Mouse (Mus musculus) lung, embryonic 16.5 days (tissue): ENCODE data around the gene Slc46a1. TPM values are rescaled to one million over a fixed set of nuclear protein-coding genes. Genes with fewer than 3 reads are reported as not detected.

Experiments
- ATAC-seq: fragments of 200-750 bp; cut with Nextera tagmentation; 2 replicates; pipeline ENCODE4 v1.8.0; 2017; ENCODE audit warnings: low read depth, mild to moderate bottlenecking, moderate library complexity
- H3K27ac ChIP-seq: fragments of 300-500 bp; sonication (generic); 2 replicates; pipeline ENCODE4 v1.5.1; 2014; ENCODE audit warnings: mild to moderate bottlenecking, control low read depth, low read length
- H3K27me3 ChIP-seq: fragments of 300-500 bp; sonication (generic); 2 replicates; pipeline ENCODE4 v1.6.1; 2014; ENCODE audit warnings: low read depth, low read length, mixed read lengths; ENCODE audit not compliant: control insufficient read depth, insufficient read depth
- H3K36me3 ChIP-seq: fragments of 300-500 bp; sonication (generic); 2 replicates; pipeline ENCODE4 v1.6.1; 2014; ENCODE audit warnings: low read length; ENCODE audit not compliant: control insufficient read depth, insufficient read depth
- H3K4me1 ChIP-seq: fragments of 300-500 bp; sonication (generic); replicated peaks from 2 replicates; pipeline ENCODE4 v1.6.1; 2014; ENCODE audit warnings: low read length, mixed read lengths; ENCODE audit not compliant: control insufficient read depth, insufficient read depth
- H3K4me2 ChIP-seq: fragments of 300-500 bp; sonication (generic); 2 replicates; pipeline ENCODE4 v1.6.1; 2014; ENCODE audit warnings: low read depth, low read length, control low read depth
- H3K4me3 ChIP-seq: fragments of 300-500 bp; sonication (generic); 2 replicates; pipeline ENCODE4 v1.5.1; 2014; ENCODE audit warnings: mild to moderate bottlenecking, low read length, control low read depth
- H3K9ac ChIP-seq: fragments of 300-500 bp; sonication (generic); 2 replicates; pipeline ENCODE4 v1.6.1; 2014; ENCODE audit warnings: low read length, control low read depth
- H3K9me3 ChIP-seq: fragments of 300-500 bp; sonication (generic); 2 replicates; pipeline ENCODE4 v1.6.1; 2016; ENCODE audit warnings: low read length; ENCODE audit not compliant: control insufficient read depth
- WGBS: fragments of 180-500 bp; shearing (Covaris S2); extraction: QIAGEN DNeasy Blood & Tissue Kit; methylation state at CpG from one replicate; pipeline ENCODE4 v1.1.7; 2014; 5-methylcytosine and 5-hydroxymethylcytosine counted together
- polyA plus RNA-seq: library from polyadenylated mRNA; unstranded; fragments of >200 nt; fragmentation: Nextera tagmentation; extraction: Ambion mirVana; gene quantifications from 2 replicates; pipeline ENCODE4 v1.2.1, GENCODE M21; 2015

The Slc46a1 gene
- polyA plus RNA-seq, 1 experiment from 2014 or later = 12.2 TPM

- Histone ChIP-seq H3K4me1 (no peaks in the 10 kb centered on the region), H3K9ac (no peak overlapping the region), H3K27me3 (peaks cover 11% of the 10 kb centered on the region; the same call in 1 of the 2 replicates), H3K9me3 (no peaks in the 10 kb centered on the region), H3K4me3 (no peak overlapping the region), H3K4me2 (no peak overlapping the region), H3K27ac (no peak overlapping the region), H3K36me3 (peaks cover 9% of the 10 kb centered on the region; the same call in 1 of the 2 replicates)
- ATAC-seq = no peak
- WGBS = 82% methylated on average over 3 of the region's 3 CpGs
Observed at GRCm38 (mm10) chr11:78505430-78505829, 39.9 kb downstream of the Slc46a1 start.

- Histone ChIP-seq H3K4me3 (no peak overlapping the region), H3K27ac (no peak overlapping the region), H3K4me2 (no peak overlapping the region), H3K4me1 (peaks cover 16% of the 10 kb centered on the region), H3K36me3 (peaks cover 12% of the 10 kb centered on the region; the same call in 1 of the 2 replicates), H3K9me3 (no peaks in the 10 kb centered on the region), H3K27me3 (no peaks in the 10 kb centered on the region), H3K9ac (no peak overlapping the region)
- ATAC-seq = no peak
- WGBS = 75% methylated on average over 5 of the region's 5 CpGs
Observed at GRCm38 (mm10) chr11:78509148-78509547, 43.7 kb downstream of the Slc46a1 start.

DNA sequence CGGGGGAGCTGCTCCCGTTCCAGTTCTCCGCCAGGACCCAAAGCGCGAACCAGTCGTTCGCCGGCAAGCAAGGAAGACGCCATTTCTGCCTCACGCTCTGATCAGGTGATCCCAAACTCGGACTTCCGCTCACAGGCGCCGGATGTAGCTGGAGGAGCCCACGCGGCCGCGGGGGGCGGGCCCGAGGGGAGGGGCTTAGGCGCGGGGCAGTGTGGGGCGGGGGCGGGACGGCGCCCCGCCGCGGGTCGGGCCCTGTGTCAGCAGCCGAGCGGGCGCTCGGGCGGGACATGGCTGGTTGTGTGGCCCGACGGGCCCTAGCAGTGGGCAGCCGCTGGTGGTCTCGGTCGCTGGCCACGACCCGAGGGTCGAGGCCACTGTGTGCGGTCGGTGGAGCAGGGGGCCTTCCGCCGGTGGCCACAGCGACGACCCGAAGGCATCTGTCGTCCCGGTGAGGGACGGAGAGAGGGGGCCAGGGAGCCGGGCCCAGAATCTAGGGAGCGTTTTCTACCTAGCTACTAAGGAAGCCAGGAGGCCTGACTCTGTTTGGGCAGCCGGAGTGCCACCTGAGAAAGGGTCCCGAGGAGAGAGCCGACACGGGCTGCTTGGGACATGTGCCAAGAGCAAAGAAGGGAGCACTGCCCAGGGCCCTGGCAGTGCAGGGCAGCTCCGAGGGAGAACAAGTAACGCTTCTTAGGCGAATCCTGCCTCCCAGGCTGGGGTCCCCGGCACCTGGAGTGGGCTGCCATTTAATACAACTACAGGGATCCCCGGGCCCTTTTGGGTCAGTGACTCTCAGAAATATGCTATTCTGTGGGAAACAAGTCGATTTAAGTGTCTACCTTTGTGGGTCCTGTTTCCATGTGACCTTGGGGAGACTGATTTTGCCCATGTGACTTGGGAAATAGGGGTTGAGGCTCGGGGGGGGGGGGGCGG is 46.8 kb downstream of the Slc46a1 start, which contains the start of the genes Tmem199 and Poldip2:
Tmem199 (minus strand) TSS at position 148 of the 933 bp plus-strand sequence.
Poldip2 (plus strand) TSS at position 169 of the 933 bp plus-strand sequence.
- under 1% methylated on average over 56 of the region's 67 CpGs for WGBS
- H3K9ac ChIP-seq = peak within 1 kb of the TSS; percentile 99
- no peaks in the 10 kb centered on the region for H3K27me3 ChIP-seq
- peaks cover 29% of the 10 kb centered on the region for H3K36me3 ChIP-seq
- peak within 1 kb of the TSS; percentile 83 for H3K27ac ChIP-seq
- peak; percentile 99 for ATAC-seq
- H3K4me1 ChIP-seq = peaks cover 16% of the 10 kb centered on the region
- H3K4me3 ChIP-seq = peak within 1 kb of the TSS; percentile 91
- no peaks in the 10 kb centered on the region for H3K9me3 ChIP-seq
- peak within 1 kb of the TSS; percentile 91 for H3K4me2 ChIP-seq

- no peak for ATAC-seq
- peak overlapping the region; percentile 91 for H3K4me3 ChIP-seq
- H3K9ac ChIP-seq = peak overlapping the region; percentile 99
- peaks cover 32% of the 10 kb centered on the region for H3K36me3 ChIP-seq
- peak overlapping the region; percentile 91 for H3K4me2 ChIP-seq
- H3K27ac ChIP-seq = no peak overlapping the region
- no peaks in the 10 kb centered on the region for H3K27me3 ChIP-seq
- 72% methylated on average over 3 of the region's 3 CpGs for WGBS
- H3K9me3 ChIP-seq = no peaks in the 10 kb centered on the region
- peaks cover 16% of the 10 kb centered on the region for H3K4me1 ChIP-seq
Observed at GRCm38 (mm10) chr11:78513106-78513790, 47.8 kb downstream of the Slc46a1 start.

- ATAC-seq = no peak
- H3K9ac ChIP-seq = no peak overlapping the region
- WGBS = 53% methylated on average over 2 of the region's 2 CpGs
- no peak overlapping the region for H3K4me2 ChIP-seq
- H3K4me3 ChIP-seq = no peak overlapping the region
- H3K4me1 ChIP-seq = peaks cover 16% of the 10 kb centered on the region
- peaks cover 43% of the 10 kb centered on the region for H3K36me3 ChIP-seq
- no peaks in the 10 kb centered on the region for H3K27me3 ChIP-seq
- H3K9me3 ChIP-seq = no peaks in the 10 kb centered on the region
- H3K27ac ChIP-seq = no peak overlapping the region
Observed at GRCm38 (mm10) chr11:78515549-78516325, 50.2 kb downstream of the Slc46a1 start.

DNA sequence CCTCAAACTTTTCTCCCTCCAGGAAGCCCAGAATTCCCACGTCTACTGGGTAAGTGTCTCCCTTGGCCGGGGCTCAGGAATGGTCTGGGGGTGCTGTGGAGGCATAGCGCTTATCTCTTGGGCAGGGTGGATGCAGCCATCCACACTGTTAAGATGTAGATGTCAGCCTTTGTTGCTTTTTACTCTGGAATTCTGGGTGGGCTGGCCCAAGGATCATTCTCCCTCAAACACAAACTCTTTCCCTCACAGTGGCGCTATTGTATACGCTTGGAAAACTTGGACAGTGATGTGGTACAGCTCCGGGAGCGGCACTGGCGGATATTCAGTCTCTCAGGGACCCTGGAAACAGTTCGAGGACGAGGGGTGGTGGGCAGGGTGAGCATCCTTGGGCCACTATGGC is 53.4 kb downstream of the Slc46a1 start:
- Histone ChIP-seq H3K4me2 (no peak overlapping the region), H3K9ac (no peak overlapping the region), H3K4me1 (no peaks in the 10 kb centered on the region), H3K36me3 (peaks cover 66% of the 10 kb centered on the region), H3K27ac (no peak overlapping the region), H3K27me3 (no peaks in the 10 kb centered on the region), H3K9me3 (no peaks in the 10 kb centered on the region), H3K4me3 (no peak overlapping the region)
- WGBS = 90% methylated on average over 10 of the region's 10 CpGs
- no peak for ATAC-seq

Other genes starting within 250 kb of the Slc46a1 start
- gene Sdf2, start 220.0 kb upstream of the Slc46a1 start, polyA plus RNA-seq = 81.9 and 84.7 TPM in 2 replicates
- 24.6 and 26.2 TPM in 2 replicates for gene Supt6, start 219.7 kb upstream of the Slc46a1 start, polyA plus RNA-seq
- 59.5 and 63.5 TPM in 2 replicates for gene 2610507B11Rik, start 203.9 kb upstream of the Slc46a1 start, polyA plus RNA-seq
- gene BC030499, start 174.9 kb upstream of the Slc46a1 start, polyA plus RNA-seq = 0.13 and 0.35 TPM in 2 replicates
- 44.9 and 46.7 TPM in 2 replicates for gene Spag5, start 164.2 kb upstream of the Slc46a1 start, polyA plus RNA-seq
- gene Aldoc, start 142.7 kb upstream of the Slc46a1 start, polyA plus RNA-seq = 8.9 and 12.1 TPM in 2 replicates
- 81.8 and 84.8 TPM in 2 replicates for gene Pigs, start 137.3 kb upstream of the Slc46a1 start, polyA plus RNA-seq
- 26.6 and 27.2 TPM in 2 replicates for gene Unc119, start 122.2 kb upstream of the Slc46a1 start, polyA plus RNA-seq
- 0.77 and 1.2 TPM in 2 replicates for gene Foxn1, start 79.1 kb upstream of the Slc46a1 start, polyA plus RNA-seq
- 0.15 and 0.47 TPM in 2 replicates for gene Slc13a2, start 43.5 kb upstream of the Slc46a1 start, polyA plus RNA-seq
- gene Sarm1, start 32.1 kb downstream of the Slc46a1 start, polyA plus RNA-seq = 0.97 and 1.2 TPM in 2 replicates
- 1.5 and 14.5 TPM in 2 replicates for gene Vtn, start 33.4 kb downstream of the Slc46a1 start, polyA plus RNA-seq
- gene Sebox, start 37.8 kb downstream of the Slc46a1 start, polyA plus RNA-seq = not detected in 2 replicates
- gene Tmem199, start 46.5 kb downstream of the Slc46a1 start, polyA plus RNA-seq = 44.9 and 48.3 TPM in 2 replicates
- gene Poldip2, start 46.5 kb downstream of the Slc46a1 start, polyA plus RNA-seq = 142 TPM in 2 replicates
- gene Tnfaip1, start 70.6 kb downstream of the Slc46a1 start, polyA plus RNA-seq = 80.2 and 85.1 TPM in 2 replicates
- gene Ift20, start 70.7 kb downstream of the Slc46a1 start, polyA plus RNA-seq = 145 and 154 TPM in 2 replicates
- gene Tmem97, start 85.1 kb downstream of the Slc46a1 start, polyA plus RNA-seq = 64.7 and 71.5 TPM in 2 replicates
- gene Nlk, start 231.7 kb downstream of the Slc46a1 start, polyA plus RNA-seq = 13.1 and 13.6 TPM in 2 replicates